Mouse (Mus musculus) intestine, postnatal 0 days (tissue): ENCODE results near the gene Notch3. TPM values are rescaled to one million over a fixed set of nuclear protein-coding genes. Genes with fewer than 3 reads are reported as not detected.
A peak's percentile ranks its signal among the peaks of the same experiment; 100 is the strongest.

Experiments
- ATAC-seq: fragments of 200-750 bp; cut with Nextera tagmentation; 2 replicates; pipeline ENCODE4 v1.8.0; 2017; ENCODE audit warnings: mild to moderate bottlenecking, moderate TSS enrichment, moderate library complexity
- H3K27ac ChIP-seq: fragments of 300-500 bp; sonication (generic); 2 replicates; pipeline ENCODE4 v1.5.1; 2014; ENCODE audit warnings: mild to moderate bottlenecking, low read depth, low read length, moderate library complexity
- H3K27me3 ChIP-seq: fragments of 300-500 bp; sonication (generic); replicated peaks from 2 replicates; pipeline ENCODE4 v1.6.1; 2014; ENCODE audit warnings: low read length, mixed read lengths; ENCODE audit not compliant: control insufficient read depth, insufficient read depth
- H3K36me3 ChIP-seq: fragments of 300-500 bp; sonication (generic); 2 replicates; pipeline ENCODE4 v1.6.1; 2014; ENCODE audit warnings: mild to moderate bottlenecking, moderate library complexity; ENCODE audit not compliant: control insufficient read depth, insufficient read depth
- H3K4me1 ChIP-seq: fragments of 300-500 bp; sonication (generic); replicated peaks from 2 replicates; pipeline ENCODE4 v1.6.1; 2014; ENCODE audit warnings: antibody characterized with exemption, low read length, mixed read lengths; ENCODE audit not compliant: control insufficient read depth, insufficient read depth
- H3K4me2 ChIP-seq: fragments of 300-500 bp; sonication (generic); replicated peaks from 2 replicates; pipeline ENCODE4 v1.6.1; 2014; ENCODE audit warnings: low read depth, mild to moderate bottlenecking, moderate library complexity
- H3K4me3 ChIP-seq: fragments of 300-500 bp; sonication (generic); 2 replicates; pipeline ENCODE4 v1.5.1; 2014; ENCODE audit warnings: low read depth, low read length
- H3K9ac ChIP-seq: fragments of 300-500 bp; sonication (generic); 2 replicates; pipeline ENCODE4 v1.6.1; 2014; ENCODE audit warnings: mild to moderate bottlenecking, low read depth, low read length
- H3K9me3 ChIP-seq: fragments of 300-500 bp; sonication (generic); 2 replicates; pipeline ENCODE4 v1.6.1; 2016; ENCODE audit warnings: mixed run types; ENCODE audit not compliant: control insufficient read depth
- CTCF ChIP-seq: sonication (generic); IDR thresholded peaks from 2 replicates; pipeline ENCODE4 v1.5.1; 2016; ENCODE audit warnings: low read depth, mild to moderate bottlenecking, control low read depth, antibody characterized with exemption, moderate library complexity
- WGBS: fragments of 180-500 bp; shearing (Covaris S2); extraction: QIAGEN DNeasy Blood & Tissue Kit; methylation state at CpG from one replicate; pipeline ENCODE4 v1.1.7; 2014; 5-methylcytosine and 5-hydroxymethylcytosine counted together
- polyA plus RNA-seq: library from polyadenylated mRNA; unstranded; fragments of >200 nt; fragmentation: Nextera tagmentation; extraction: Ambion mirVana; gene quantifications from 2 replicates; pipeline ENCODE4 v1.2.1, GENCODE M21; 2015

Gene Notch3
- polyA plus RNA-seq, 1 experiment from 2014 or later = 2.0 TPM

- Histone ChIP-seq H3K4me1 (peaks cover 6% of the 10 kb centered on the region; the same call in 1 of the 2 replicates), H3K9me3 (no peaks in the 10 kb centered on the region), H3K27me3 (no peaks in the 10 kb centered on the region), H3K9ac (no peak overlapping the region), H3K27ac (no peak overlapping the region), H3K4me2 (no peak overlapping the region), H3K4me3 (no peak overlapping the region), H3K36me3 (no peaks in the 10 kb centered on the region)
- TF ChIP-seq CTCF = no peak
- no peak for ATAC-seq
- WGBS = 60% methylated on average over 6 of the region's 6 CpGs
Observed at GRCm38 (mm10) chr17:32163910-32164650, 2.6 kb downstream of the Notch3 start.

GRCm38 (mm10) chr17:32162112-32162850 is 4.4 kb downstream of the Notch3 start:
- no peaks in the 10 kb centered on the region for H3K36me3 ChIP-seq
- peak; percentile 89 for TF ChIP-seq CTCF
- no peak overlapping the region for H3K27ac ChIP-seq
- H3K9ac ChIP-seq = peak overlapping the region; percentile 48
- H3K4me2 ChIP-seq = peak overlapping the region; percentile 97
- peak overlapping the region; percentile 48 for H3K4me3 ChIP-seq
- 1% methylated on average over 56 of the region's 58 CpGs for WGBS
- no peaks in the 10 kb centered on the region for H3K9me3 ChIP-seq
- peaks cover 6% of the 10 kb centered on the region; the same call in 1 of the 2 replicates for H3K4me1 ChIP-seq
- H3K27me3 ChIP-seq = no peaks in the 10 kb centered on the region
- ATAC-seq = peak; percentile 83

- H3K4me2 ChIP-seq = no peak overlapping the region
Observed at GRCm38 (mm10) chr17:32160882-32161281, 5.8 kb downstream of the Notch3 start.

GRCm38 (mm10) chr17:32158841-32159240 is 7.8 kb downstream of the Notch3 start:
- WGBS = 79% methylated on average over 13 of the region's 13 CpGs
- H3K4me2 ChIP-seq = no peak overlapping the region
- ATAC-seq = no peak
- H3K36me3 ChIP-seq = no peaks in the 10 kb centered on the region
- 0 out of 2 replicates have a peak, but pooled peaks cover 6% of the 10 kb centered on the region for H3K4me1 ChIP-seq
- no peak overlapping the region for H3K4me3 ChIP-seq
- no peaks in the 10 kb centered on the region for H3K9me3 ChIP-seq
- H3K27ac ChIP-seq = no peak overlapping the region
- no peak overlapping the region for H3K9ac ChIP-seq
- TF ChIP-seq CTCF = no peak
- no peaks in the 10 kb centered on the region for H3K27me3 ChIP-seq

More at GRCm38 (mm10) chr17:32160882-32161281, 5.8 kb downstream of the Notch3 start:
- Histone ChIP-seq H3K9ac (no peak overlapping the region), H3K27ac (no peak overlapping the region), H3K27me3 (no peaks in the 10 kb centered on the region), H3K36me3 (no peaks in the 10 kb centered on the region), H3K4me1 (peaks cover 6% of the 10 kb centered on the region; the same call in 1 of the 2 replicates), H3K4me3 (no peak overlapping the region), H3K9me3 (no peaks in the 10 kb centered on the region)
- 53% methylated on average over 4 of the region's 4 CpGs for WGBS
- TF ChIP-seq CTCF = no peak
- no peak for ATAC-seq

GRCm38 (mm10) chr17:32146718-32147117 is 19.9 kb downstream of the Notch3 start:
- ATAC-seq = no peak
- H3K4me3 ChIP-seq = no peak overlapping the region
- H3K9ac ChIP-seq = no peak overlapping the region
- no peaks in the 10 kb centered on the region for H3K27me3 ChIP-seq
- WGBS = 93% methylated on average over 8 of the region's 8 CpGs
- no peak overlapping the region for H3K27ac ChIP-seq
- H3K9me3 ChIP-seq = no peaks in the 10 kb centered on the region
- H3K4me2 ChIP-seq = no peak overlapping the region
- no peaks in the 10 kb centered on the region for H3K4me1 ChIP-seq
- H3K36me3 ChIP-seq = peaks cover 4% of the 10 kb centered on the region; the same call in 1 of the 2 replicates
- TF ChIP-seq CTCF = no peak
